Mouse (Mus musculus) lung, postnatal 0 days (tissue): Measurements from ENCODE around the gene Wdr25. TPM values are rescaled to one million over a fixed set of nuclear protein-coding genes. Genes with fewer than 3 reads are reported as not detected.

Experiments
- ATAC-seq: fragments of 200-750 bp; cut with Nextera tagmentation; 2 replicates; pipeline ENCODE4 v1.8.0; 2017; ENCODE audit warnings: moderate library complexity
- DNase-seq: peaks from one replicate; pipeline ENCODE4 v3.0.0-alpha.2; 2016; ENCODE audit warnings: low spot score
- H3K27ac ChIP-seq: fragments of 300-500 bp; sonication (generic); 2 replicates; pipeline ENCODE4 v1.5.1; 2014; ENCODE audit warnings: antibody characterized with exemption, mild to moderate bottlenecking, low read length, mixed read lengths
- H3K27me3 ChIP-seq: fragments of 300-500 bp; sonication (generic); replicated peaks from 2 replicates; pipeline ENCODE4 v1.6.1; 2014; ENCODE audit warnings: low read length, mixed read lengths; ENCODE audit not compliant: insufficient read depth
- H3K36me3 ChIP-seq: fragments of 300-500 bp; sonication (generic); 2 replicates; pipeline ENCODE4 v1.6.1; 2014; ENCODE audit warnings: low read length, mixed read lengths; ENCODE audit not compliant: insufficient read depth
- H3K4me1 ChIP-seq: fragments of 300-500 bp; sonication (generic); 2 replicates; pipeline ENCODE4 v1.6.1; 2014; ENCODE audit warnings: antibody characterized with exemption, low read depth, low read length, mixed read lengths; ENCODE audit not compliant: insufficient read depth
- H3K4me2 ChIP-seq: fragments of 300-500 bp; sonication (generic); replicated peaks from 2 replicates; pipeline ENCODE4 v1.6.1; 2014; ENCODE audit warnings: low read depth, mild to moderate bottlenecking, low read length, moderate library complexity, mixed read lengths
- H3K4me3 ChIP-seq: fragments of 300-500 bp; sonication (generic); 2 replicates; pipeline ENCODE4 v1.5.1; 2014; ENCODE audit warnings: low read depth, low read length
- H3K9ac ChIP-seq: fragments of 300-500 bp; sonication (generic); replicated peaks from 2 replicates; pipeline ENCODE4 v1.6.1; 2014; ENCODE audit warnings: low read depth, mild to moderate bottlenecking
- H3K9me3 ChIP-seq: fragments of 300-500 bp; sonication (generic); 2 replicates; pipeline ENCODE4 v1.6.1; 2016; ENCODE audit warnings: low read length, mixed read lengths
- CTCF ChIP-seq: IDR thresholded peaks from 2 replicates; pipeline ENCODE4 v1.5.1; 2016; ENCODE audit warnings: antibody characterized with exemption, mild to moderate bottlenecking
- EP300 ChIP-seq: IDR thresholded peaks from 2 replicates; pipeline ENCODE4 v1.6.1; 2016; ENCODE audit warnings: antibody characterized with exemption, mild to moderate bottlenecking, control low read depth
- WGBS: fragments of 180-500 bp; shearing (Covaris S2); extraction: QIAGEN DNeasy Blood & Tissue Kit; methylation state at CpG from one replicate; pipeline ENCODE4 v1.1.7; 2014; 5-methylcytosine and 5-hydroxymethylcytosine counted together
- polyA plus RNA-seq: library from polyadenylated mRNA; unstranded; fragments of >200 nt; fragmentation: Nextera tagmentation; extraction: Ambion mirVana; gene quantifications from 2 replicates; pipeline ENCODE4 v1.2.1, GENCODE M21; 2015

The Wdr25 gene
- polyA plus RNA-seq, 1 experiment from 2014 or later: 4.8 TPM

DNA sequence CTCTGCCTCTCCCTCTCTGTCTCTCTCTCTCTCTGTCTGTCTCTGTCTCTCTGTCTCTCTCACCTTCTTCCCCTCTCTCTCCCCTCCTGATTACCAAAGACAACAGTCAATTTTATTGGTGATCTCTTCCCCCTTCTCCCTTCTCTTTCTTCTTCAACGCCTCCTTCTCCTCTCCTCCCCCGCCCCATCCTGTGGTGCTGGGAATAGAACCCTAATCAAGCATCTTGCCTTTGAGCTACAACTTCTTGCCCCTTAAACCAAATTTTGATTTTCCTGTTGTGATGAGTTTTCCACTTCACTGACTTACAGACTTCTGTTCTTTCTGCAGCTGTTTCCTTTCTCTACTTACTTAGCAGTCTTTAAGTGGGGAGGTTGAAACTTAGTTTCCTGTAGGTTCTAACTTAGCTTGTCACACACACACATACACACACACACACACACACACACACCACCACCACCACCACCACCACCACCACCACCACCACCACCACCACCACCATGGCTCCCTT is 181.4 kb downstream of the Wdr25 start:
- no peaks in the 10 kb centered on the region for H3K9me3 ChIP-seq
- no peak overlapping the region for H3K9ac ChIP-seq
- H3K36me3 ChIP-seq: no peaks in the 10 kb centered on the region
- H3K4me3 ChIP-seq: no peak overlapping the region
- ATAC-seq: no peak
- no peak overlapping the region for H3K4me2 ChIP-seq
- no peak overlapping the region for H3K27ac ChIP-seq
- TF ChIP-seq CTCF (no peak), EP300 (no peak)
- no peaks in the 10 kb centered on the region for H3K27me3 ChIP-seq
- no peaks in the 10 kb centered on the region for H3K4me1 ChIP-seq
- WGBS: 52% methylated on average over 2 of the region's 2 CpGs
- DNase-seq: no peak

DNA sequence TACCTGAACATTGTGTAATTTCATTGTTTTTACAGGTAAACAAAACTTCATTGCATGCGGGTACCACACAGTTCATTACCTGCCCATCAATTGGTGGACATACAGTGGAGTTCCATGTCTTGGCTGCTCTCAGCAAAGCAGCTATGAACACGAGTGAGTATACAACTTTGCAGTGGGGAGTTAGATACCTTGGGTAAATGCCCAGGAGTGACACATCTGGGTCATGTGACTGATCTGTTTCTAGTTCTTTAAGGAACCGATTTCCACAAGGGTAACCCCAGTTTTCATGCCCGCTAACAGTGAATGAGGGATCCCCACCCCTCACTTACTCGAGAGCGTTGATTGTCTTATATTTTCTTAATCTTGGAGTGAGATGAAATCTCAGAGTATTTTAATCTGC is 183.6 kb downstream of the Wdr25 start:
- DNase-seq: no peak
- Histone ChIP-seq H3K4me1 (no peaks in the 10 kb centered on the region), H3K36me3 (no peaks in the 10 kb centered on the region), H3K9me3 (no peaks in the 10 kb centered on the region), H3K4me2 (no peak overlapping the region), H3K4me3 (no peak overlapping the region), H3K27me3 (no peaks in the 10 kb centered on the region), H3K9ac (no peak overlapping the region), H3K27ac (no peak overlapping the region)
- WGBS: 76% methylated on average over 6 of the region's 6 CpGs
- TF ChIP-seq EP300: no peak
- no peak for TF ChIP-seq CTCF
- no peak for ATAC-seq

Other genes starting within 250 kb of the Wdr25 start
- gene Degs2, start 191.3 kb upstream of the Wdr25 start, polyA plus RNA-seq: 0.74 and 0.75 TPM in 2 replicates
- 13.7 and 16.2 TPM in 2 replicates for gene Yy1, start 100.7 kb upstream of the Wdr25 start, polyA plus RNA-seq
- 14.9 and 19.7 TPM in 2 replicates for gene Slc25a29, start 57.7 kb upstream of the Wdr25 start, polyA plus RNA-seq
- 8.5 TPM in 2 replicates for gene Slc25a47, start 57.6 kb upstream of the Wdr25 start, polyA plus RNA-seq
- 84.0 and 84.3 TPM in 2 replicates for gene Wars, start 543 bp downstream of the Wdr25 start, polyA plus RNA-seq
- 1.4 and 2.0 TPM in 2 replicates for gene Begain, start 174.6 kb downstream of the Wdr25 start, polyA plus RNA-seq